Mouse (Mus musculus) CH12.LX (cell line): Measurements from ENCODE around the gene Hspb3. TPM values are rescaled to one million over a fixed set of nuclear protein-coding genes. Genes with fewer than 3 reads are reported as not detected.

Experiments used
- polyA plus RNA-seq: library from polyadenylated mRNA; unstranded; fragments of >175 nt; gene quantifications from 2 replicates; pipeline ENCODE4 v1.2.1, GENCODE M21; 2012; ENCODE audit warnings: low read depth; ENCODE audit not compliant: insufficient read length
- total RNA-seq, 2 experiments: library from RNA; depleted of rRNA; stranded (reverse); fragments of 300-350 nt in 1 of 2; fragments of >200 nt in 1 of 2; gene quantifications; 2 replicates each; pipeline ENCODE4 v1.2.3; 2012 to 2014

The Hspb3 gene
- total and polyA plus RNA-seq, 3 experiments = not detected

Other genes starting within 250 kb of the Hspb3 start
- 9.1 and 9.5 TPM in 2 replicates for gene Snx18, start 45.1 kb downstream of the Hspb3 start, total RNA-seq (2012; rRNA removed)
- gene Snx18, start 45.1 kb downstream of the Hspb3 start, total RNA-seq (2014; rRNA removed) = 11.6 and 12.6 TPM in 2 replicates
- 6.4 and 7.0 TPM in 2 replicates for gene Snx18, start 45.1 kb downstream of the Hspb3 start, polyA plus RNA-seq
- 2.2 and 2.5 TPM in 2 replicates for gene Arl15, start 130.8 kb upstream of the Hspb3 start, total RNA-seq (2012; rRNA removed)
- 5.0 and 5.2 TPM in 2 replicates for gene Arl15, start 130.8 kb upstream of the Hspb3 start, total RNA-seq (2014; rRNA removed)
- gene Arl15, start 130.8 kb upstream of the Hspb3 start, polyA plus RNA-seq = 4.2 and 4.8 TPM in 2 replicates